Mouse (Mus musculus) brain, embryonic 14.5 days (tissue): Measurements from ENCODE around the gene Pex5.

Source experiments
- CTCF ChIP-seq: fragments of 200-500 bp; IDR thresholded peaks from 2 replicates; pipeline ENCODE4 v1.5.1; 2012; ENCODE audit warnings: inconsistent platforms, mild to moderate bottlenecking, moderate library complexity, borderline replicate concordance; ENCODE audit not compliant: insufficient read depth, insufficient read length; ENCODE audit errors: extremely low read depth
- POLR2A ChIP-seq: fragments of 200-500 bp; IDR thresholded peaks from 2 replicates; pipeline ENCODE4 v1.6.1; 2012; ENCODE audit warnings: mild to moderate bottlenecking, inconsistent platforms, borderline replicate concordance; ENCODE audit not compliant: poor library complexity, insufficient read depth, insufficient read length, severe bottlenecking; ENCODE audit errors: extremely low read depth

DNA sequence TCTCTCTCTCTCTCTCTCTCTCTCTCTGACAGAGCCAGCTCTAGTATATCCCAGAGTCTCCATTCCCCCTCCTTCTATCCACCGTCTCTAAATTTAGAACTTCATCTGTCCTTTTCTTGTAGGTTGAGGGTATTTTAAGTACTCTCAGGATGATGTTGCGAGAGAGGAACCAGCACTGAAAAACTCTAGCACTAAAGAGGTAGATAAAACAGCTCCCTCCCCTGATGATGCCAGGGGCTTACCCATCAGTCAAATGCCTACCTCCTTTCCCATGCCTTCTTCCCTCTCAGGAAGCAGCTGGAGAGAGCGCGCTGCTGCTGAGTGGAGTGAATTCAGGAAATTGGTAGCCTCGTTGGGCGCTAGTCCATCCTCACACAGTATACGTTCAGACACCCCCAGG is 12.4 kb upstream of the Pex5 start:
- no peak for TF ChIP-seq POLR2A
- no peak for TF ChIP-seq CTCF
